Mouse (Mus musculus) adrenal gland, adult 2 months (tissue): ENCODE data around the gene Glod4. TPM values are rescaled to one million over a fixed set of nuclear protein-coding genes. Genes with fewer than 3 reads are reported as not detected.
A peak's percentile ranks its signal among the peaks of the same experiment; 100 is the strongest.

Source experiments
- DNase-seq: peaks from one replicate; pipeline ENCODE4 v3.0.0; 2021
- polyA plus RNA-seq: library from polyadenylated mRNA; depleted of rRNA; stranded (reverse); fragments of >200 nt; gene quantifications from 2 replicates; pipeline ENCODE4 v1.2.3, GENCODE M21; 2012
- total RNA-seq, 2 experiments: library from RNA; stranded (reverse); gene quantifications; 2 replicates each; pipeline ENCODE4 v1.2.3; 2021

Gene Glod4
- total and polyA plus RNA-seq, 3 experiments = 1.7 to 86.1 (median 76.3) TPM

DNA sequence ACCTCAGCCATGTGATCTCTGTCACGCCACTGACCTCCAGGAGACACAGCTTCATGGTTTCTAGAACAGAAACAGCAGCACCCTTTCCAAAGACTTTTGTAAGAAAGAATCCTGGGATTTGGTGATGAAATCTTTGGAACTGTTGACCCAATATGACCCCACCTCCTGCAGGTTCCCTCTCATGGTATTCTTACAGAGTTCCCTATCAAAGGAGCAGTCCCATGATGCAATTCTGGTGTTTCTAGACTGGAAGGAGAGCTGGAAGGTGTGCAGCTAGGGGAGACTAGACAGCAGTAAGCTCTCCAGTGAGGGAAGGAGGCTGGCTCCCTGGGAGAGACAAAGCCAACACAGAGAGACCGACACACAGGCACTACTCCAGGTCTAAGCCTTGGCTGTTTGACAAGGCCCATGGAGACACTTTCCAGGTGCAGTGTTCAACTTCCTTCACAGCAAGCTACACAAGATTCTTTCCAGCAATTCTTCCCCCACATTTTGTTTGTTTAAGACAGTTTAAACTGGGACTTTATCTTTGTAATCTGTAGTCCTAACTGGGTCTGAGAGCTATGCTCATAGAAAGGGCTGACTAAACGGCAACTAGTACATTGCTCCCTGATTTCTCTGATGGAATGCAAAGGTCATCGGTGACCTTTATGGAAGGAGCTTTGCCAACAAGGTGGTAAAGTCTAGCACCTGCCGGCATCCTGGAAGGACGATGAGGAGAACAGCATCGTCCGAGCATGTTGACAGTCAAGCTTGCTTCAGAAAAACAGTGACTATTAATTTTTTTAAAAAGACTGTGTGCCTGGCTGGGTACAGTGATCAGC, 97.1 kb downstream of the Glod4 start:
- no peak for DNase-seq

DNA sequence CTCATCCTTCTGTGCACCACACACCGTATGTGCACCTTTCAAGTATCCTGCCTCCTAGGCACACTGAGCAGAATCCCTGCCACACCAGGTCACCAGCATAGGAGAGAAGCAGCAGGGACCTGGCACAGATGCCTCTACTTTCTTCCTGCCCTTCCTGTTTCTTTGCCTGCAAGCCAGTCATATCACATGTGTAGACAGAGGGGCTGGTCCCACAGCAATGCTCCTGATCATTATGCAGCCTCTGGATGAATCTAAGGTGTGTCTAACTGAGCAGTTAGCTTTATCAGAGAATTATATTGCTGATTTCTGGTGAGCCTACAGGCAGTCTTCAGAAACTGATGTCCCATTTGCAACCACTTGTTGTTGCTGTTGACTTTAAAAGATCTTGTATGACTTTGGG, 98.4 kb downstream of the Glod4 start:
- no peak for DNase-seq

DNA sequence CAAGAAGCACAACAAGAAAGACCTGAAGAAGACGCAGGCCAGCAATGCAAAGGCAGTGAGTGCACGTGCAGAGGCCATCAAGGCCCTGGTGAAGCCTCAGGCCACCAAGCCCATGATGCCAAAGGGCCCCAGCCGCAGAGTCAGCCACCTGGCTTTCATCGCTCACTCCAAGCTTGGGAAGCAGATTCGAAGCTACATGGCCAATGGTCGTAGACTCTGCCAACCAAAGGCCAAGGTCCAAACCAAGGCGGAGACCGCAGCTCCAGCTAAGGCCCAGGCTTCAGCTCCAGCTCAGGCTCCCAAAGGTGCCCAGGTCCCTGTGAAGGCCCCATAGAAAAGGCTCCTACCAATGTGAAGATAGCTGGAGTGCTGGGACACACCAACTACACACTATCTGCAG, 99.1 kb downstream of the Glod4 start:
- DNase-seq = no peak

DNA sequence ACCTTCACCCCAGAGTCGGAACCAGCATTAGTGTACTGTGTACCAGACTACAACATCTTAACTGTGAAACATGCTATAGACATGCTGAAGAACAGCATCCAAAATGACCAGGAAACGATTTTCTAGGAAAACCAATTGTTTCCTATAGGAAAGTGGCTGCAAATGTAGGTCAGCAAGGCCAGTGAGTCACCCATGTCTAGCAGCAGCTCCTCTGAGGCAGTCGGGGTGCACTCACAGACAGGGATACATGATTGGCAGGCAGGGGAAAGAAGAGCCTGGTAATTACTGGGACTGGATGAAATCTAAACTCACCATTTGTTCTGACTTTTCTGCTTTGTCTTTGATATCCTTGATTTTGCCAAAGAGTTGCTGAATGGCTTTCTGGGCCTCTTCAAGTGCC, 105.5 kb downstream of the Glod4 start:
- DNase-seq = peak; percentile 21

DNA sequence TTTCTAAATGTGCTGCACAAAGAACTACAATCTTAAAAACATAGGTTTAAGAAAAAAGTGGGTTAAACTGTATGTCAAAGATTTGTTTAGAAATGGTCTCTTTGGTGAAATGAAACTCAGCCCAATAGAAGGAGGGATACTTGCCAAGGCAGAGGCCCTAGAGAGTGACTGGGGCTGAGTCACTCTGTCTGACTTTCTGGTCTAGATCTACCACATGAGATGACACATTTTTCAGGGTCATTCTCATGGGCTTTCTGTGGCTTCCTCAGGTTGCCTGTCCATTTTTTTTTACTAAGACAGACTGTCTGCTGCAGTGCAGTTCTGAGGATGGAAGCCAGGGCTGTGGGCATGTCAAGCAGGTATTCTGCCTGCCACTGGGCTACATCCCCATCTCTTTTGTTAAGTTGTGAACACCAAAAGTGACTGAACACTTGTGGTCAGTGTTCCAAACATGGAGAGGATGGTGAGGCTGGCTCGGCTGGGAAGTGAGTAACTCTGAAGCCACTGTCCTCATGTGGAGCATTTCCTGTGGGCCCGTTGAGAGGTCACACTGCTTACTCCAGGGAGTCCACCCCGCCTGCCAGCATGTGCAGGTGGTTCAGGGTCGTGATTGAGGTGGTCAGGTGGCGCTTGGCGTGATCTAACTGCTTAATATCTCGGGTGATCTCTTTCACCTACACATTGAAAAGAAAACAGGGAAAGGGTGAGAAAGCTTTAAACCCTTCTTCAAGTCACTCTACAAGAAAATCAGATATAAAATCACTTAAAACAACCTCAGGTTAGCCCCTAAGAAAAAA, 107.7 kb downstream of the Glod4 start:
- peak; percentile 74 for DNase-seq

DNA sequence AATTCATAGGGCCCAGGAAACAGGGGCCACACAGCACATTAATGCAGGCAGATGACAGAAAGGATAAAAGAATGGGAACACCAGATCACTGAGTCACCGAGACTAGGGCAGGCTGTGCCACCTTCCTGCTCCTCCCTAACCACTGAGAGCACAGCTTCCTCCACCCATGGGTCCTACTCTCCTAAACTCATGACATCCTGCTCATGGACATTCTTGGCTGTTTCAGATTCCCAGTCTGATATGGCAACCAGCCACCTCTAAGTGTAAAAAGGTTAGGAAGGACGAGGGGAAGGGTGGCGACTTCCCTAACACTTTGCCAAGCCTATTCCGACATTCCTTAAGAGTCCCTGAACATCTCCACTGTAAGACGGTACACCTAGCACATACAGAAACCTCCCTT, 112.7 kb downstream of the Glod4 start:
- peak; percentile 45 for DNase-seq

DNA sequence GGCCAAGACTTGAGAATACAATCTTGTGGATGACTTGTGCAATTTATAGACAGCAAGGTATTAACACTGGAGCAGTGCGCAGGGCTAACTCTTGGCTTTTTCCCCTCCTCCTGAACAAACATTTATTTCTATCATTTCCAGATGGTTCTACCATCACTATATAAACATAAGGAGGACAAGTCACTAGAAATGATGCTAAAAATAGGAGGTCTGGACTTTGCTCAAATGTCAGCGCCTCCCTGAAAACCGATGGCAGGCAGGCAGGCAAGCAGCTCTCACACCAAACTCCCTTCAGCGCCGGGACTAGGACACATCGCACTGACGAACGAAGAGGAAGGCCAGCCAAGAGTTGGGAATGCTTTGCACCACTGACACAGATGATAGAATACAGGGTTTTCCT, 118.1 kb downstream of the Glod4 start:
- no peak for DNase-seq

DNA sequence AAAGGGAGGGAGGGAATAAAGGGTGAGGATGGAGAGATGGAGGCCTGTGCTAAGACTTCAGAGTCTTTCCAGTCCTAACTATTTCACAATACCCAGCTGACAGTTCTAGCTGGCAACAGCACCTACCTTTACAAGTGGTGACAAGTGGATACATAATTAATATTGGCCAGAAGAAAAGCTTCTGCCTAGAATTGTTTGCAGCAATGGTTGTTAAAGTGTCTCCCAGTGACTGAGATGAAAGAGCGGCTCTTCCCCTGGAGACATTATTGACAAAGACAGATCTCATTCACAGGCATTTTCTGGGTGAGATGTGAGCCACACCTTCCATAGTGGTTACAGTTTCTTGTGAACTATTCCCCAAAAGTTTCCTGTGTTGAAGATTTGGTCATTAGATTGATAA, 120.0 kb downstream of the Glod4 start:
- DNase-seq = no peak

DNA sequence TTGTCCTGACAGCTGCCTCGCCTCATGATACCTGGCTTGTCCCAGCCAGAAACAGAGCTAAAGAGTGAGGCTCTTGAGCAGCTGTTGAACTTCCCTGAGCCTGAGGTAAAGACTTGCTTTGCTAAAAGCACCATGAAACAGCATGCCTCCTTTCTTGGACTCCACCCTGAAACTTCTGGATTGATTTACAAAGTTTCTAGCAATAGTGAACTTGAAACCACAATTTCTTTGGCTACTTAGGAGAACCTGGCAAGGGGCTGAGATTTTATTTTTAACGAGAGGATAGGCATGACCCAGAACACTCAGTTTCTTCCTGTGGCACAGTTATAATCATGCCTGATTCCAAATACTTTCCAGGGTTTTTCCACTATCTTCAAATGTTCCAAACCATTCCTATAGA, 121.0 kb downstream of the Glod4 start:
- no peak for DNase-seq

DNA sequence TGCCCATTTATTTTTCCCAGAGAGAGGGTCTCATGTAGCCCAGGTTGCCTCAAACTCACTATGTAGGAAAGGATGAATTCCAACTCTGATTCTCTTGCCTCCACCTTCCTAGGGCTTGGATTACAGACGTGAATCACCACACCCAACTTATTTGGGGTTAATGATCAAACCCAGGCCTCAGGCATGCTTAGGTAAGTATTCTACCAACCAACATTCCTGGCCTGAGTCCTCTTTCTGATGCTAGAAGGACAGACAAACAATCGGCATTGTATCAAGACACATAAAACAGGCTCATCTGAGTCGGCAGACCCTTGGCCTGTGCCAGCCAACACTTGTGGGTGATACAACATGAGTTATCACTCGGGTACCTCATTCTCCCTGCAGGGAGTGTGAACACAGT, 122.4 kb downstream of the Glod4 start:
- DNase-seq = no peak

DNA sequence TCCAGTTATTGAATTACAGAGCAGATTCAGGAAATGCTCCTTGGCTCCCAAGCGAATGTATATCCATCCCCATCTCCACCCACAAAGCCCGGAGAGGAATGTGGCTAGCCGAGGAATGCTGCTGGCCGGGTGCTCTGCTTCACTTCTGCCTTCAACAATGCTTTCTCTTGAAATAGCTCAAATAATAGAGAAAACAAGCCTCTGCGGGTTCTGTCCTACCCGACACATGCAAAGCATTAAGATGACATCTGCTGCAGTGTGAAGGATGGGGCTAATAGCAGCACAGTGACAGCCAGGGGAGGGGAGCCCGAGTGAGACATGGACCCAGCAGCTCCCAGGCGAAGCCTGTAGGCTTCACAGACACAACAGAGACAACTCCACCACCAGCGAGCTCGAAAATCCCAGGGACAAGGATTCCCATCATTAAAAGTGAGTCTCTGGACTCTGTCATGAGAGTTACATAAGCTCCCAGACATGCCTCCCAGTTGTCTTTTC, 123.1 kb downstream of the Glod4 start:
- no peak for DNase-seq

DNA sequence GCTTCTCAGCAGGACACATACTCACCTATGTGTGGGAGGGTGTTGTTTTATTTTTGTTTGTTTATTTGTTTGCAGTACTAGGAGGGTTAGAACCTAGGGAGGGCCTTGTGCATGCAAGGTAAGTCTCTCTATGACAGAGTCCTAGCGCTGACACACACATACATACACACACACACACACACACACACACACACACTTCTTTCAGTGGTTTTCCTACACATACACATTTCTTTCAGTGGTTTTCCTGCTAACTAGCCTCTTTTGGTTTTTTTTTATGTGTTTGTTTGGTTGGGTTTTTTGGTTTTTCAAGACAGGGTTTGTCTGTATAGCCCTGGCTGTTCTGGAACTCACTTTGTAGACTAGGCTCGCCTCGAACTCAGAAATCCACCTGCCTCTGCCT, 133.1 kb downstream of the Glod4 start:
- no peak for DNase-seq

DNA sequence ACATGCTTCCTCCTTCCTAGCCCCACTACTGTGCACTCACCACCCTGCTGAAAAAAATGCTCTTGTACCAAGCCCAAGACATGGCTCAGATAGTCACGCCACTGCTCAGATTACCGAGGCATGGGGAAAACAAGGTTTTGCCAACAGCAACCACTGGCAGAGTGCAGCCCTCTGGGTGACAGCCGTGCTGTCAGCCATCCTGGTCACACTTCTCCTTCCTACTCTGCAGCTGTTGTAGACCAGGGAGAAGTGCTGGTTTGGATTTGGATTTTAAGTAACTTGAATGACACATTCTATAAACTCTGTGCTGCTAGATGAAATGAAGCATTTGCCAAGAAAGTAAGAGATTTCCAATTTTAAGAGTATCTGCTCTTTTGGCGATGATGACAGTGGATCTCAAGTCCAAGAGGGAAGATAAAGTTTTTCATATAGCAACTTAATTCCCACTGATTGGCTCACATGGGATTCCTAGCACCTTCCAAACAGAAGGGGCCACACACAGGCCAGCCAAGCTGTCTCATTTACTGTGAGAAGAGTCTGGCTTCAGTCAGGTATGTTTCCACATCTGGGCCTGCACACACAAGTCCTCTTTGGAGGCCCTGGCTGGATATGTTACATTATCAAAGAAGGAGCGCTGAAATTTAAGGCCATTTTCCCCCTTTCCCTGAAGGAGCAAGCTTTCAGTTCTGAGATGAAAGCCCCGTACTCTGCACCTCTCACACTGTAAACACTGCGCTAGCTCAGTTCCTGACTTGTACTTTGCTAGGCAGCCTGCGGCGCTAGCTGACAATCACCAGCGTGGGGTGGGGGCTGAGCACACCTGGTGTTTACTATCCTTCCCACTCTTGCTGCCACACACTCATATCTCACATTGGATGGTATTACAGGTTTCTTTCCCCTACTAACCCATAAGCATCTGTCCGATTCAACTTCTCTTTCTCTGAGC, 136.7 kb downstream of the Glod4 start:
- DNase-seq = no peak

DNA sequence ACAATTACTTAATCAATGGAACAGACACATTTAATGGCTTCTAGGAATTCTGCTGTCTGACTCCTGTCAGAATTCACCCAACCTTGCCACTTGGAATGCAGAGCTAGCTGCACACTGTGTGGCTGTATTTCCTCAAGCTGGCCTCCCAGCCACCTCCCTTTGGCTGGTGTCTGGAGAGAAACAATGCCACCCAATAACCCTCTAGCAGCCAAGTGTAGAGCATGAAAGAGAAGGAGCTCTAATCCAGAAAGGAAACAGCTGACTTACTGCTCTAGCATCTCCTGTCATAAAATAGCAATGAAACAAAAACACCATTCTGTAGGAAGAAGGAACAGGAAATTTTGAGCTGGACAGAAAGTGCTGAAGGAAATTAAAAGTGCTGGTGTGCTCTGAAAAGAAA, 142.4 kb downstream of the Glod4 start:
- DNase-seq = no peak

DNA sequence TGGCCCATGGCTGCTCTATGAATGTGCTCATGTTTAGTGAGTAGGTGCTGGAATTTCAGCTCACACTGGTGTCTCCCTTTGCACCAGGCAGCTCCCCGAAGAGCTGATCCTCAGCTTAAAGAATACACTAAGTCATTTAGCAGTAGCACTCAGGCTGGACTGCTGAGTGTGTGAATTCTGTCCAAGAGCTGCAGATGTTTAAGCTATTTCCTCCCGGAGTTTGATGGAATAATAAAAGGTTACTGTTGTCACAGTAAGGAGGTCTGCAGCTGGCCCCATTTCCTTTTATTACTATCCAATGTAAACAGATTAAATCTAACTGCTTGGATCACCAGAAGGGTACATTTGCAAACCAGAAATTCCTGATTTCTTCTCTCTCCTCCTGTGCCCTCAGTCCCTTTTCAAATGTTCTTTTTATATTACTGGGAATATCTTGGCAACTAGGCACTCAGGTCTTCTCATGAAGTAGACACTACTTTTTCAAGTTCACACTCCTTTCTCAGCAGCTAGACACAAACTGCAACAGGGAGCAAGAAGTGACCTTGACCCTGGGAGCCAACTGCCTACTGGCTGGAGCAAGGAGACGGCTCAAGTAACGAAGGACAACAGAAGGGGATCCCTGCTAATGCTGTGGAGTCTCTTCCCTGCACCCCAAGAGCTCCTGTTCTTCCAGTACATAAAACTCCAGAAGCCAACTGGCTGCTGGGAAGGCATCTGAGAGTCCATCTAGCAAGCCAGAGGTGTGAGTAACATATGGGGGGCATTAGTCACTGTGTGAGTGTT, 144.1 kb downstream of the Glod4 start:
- peak; percentile 56 for DNase-seq

DNA sequence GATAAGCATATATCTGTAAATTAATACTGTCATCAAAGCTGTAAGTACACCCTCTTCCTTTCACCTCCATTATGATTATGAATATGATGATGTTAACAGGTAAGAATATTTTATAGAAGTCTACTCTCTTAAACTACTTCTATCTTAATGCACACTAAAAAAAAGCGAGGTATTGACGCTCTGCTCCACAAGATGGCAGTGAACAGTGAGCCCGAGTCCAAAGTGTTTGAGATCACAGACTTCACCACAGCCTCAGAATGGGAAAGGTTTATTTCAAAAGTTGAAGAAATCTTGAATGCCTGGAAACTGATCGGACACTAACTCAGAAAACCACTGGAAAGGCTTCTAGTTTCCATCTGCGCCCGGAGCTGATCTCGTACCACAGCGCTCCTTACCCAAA, 149.9 kb downstream of the Glod4 start:
- DNase-seq = no peak

DNA sequence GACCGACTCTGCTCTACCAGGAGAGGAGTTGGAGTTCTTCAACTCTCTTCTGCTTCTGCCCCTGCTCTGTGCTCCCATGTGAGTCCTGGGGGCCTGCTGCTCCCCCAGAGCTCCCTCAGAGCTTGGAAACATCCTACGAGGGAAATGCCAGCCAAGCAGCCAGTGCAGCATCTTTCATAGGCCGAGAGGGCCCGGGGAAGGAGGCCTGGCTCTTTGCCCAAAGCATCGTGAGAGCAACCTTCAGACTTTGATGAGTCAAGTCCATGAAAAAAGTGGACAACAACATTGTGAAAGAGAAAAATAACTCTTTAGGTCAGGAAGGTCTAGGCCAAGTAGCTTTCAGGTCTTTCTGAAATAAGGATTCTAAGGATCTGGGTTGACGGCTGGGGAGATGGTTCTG, 153.7 kb downstream of the Glod4 start:
- DNase-seq = peak; percentile 86

DNA sequence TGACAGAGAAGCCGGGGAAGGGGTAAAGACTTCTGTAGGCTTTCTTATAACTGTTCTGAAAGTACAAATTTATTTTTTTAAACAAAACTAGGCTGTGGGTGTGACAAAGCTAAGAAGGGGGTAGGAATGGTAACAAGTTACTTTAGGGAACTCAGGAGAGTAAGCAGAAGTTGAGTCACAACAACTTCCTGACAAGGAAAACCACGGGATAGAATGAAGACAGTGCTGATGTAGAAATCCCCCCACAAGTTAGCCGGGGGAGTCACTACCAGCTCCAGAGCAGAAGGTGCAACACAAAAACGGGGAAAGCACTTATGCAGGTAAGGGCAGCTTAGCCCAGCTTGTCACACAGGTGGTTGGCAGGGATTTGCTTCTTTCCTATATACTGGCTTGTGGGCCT, 155.0 kb downstream of the Glod4 start:
- no peak for DNase-seq

DNA sequence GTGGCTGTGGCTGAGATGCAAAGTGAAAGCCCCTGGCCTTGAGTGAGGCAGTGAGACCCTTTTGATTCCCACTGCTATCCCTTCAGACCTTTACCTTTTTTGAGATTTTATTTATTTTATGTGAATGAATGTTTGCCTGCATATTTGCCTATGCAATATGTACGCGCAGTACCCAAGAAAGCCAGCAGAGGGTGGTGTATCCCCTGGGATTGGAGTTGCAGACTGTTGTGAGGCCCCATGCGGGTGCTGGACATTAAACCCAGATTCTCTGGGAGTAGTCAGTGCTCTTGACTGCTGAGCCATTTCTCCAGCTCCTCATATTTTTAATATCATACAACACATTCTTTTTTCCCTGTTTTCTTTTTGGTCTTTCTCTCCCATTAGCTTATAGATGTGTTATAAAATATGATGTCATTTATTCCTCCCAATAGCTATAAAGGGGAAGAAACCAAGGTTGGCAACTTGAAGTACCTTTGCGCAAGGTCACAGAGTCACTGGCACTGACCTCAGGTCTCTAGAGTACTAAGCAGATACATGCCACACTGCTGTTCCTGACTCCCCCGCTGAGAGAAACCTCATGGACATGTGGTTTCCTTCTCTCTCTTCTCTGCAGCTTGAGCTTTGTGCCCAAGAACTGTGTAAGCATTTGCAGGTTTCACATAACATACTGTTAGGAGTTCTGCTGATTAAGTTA, 157.5 kb downstream of the Glod4 start:
- DNase-seq = peak; percentile 42

DNA sequence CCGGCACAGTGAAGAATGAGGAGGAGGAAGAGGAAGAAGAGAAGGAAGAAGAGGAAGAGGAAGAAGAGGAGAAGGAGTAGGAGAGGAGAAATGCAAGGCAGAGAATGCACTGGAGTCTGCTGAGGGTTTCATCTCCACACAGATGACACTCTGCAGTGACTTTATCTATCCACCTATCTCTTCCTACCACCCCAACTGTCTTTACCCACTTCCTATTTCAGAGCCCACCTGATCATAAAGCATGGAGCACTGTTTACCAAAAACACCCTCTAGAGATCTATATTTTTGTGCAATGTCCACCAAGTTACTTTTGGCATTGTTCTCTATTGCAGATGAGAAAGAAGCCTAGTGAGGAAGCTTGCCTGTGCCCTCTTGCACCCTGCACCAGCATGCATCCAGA, 158.6 kb downstream of the Glod4 start:
- DNase-seq = no peak

DNA sequence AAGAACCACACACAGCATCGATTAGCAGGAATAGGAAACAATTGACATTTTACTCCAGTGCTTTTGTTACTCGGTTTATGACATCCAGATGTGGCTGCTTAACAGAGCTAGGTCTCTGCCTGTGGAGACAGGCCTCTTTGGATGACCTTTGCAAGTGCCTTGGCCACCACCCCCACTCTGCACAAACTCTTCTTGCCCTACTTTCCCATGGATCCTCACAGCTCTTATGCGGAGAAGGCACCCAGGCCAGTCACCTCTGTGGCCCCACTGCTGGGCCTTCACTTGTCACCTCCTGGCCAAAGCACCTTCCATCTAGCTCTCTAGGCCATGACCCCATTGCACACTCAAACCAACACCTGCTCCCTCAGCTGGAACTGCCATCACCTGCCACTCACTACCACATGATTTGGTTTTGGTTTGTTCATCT, 159.6 kb downstream of the Glod4 start:
- DNase-seq = no peak
